Mouse (Mus musculus) C2C12 (cell line): ENCODE data around the gene Slc28a1. TPM values are rescaled to one million over a fixed set of nuclear protein-coding genes. Genes with fewer than 3 reads are reported as not detected.

Source experiments
- H3K27me3 ChIP-seq: one replicate; pipeline ENCODE4 v1.6.1; 2011; ENCODE audit not compliant: control insufficient read depth, insufficient read depth, insufficient read length
- H3K36me3 ChIP-seq: one replicate; pipeline ENCODE4 v1.6.1; 2011; ENCODE audit not compliant: control insufficient read depth, insufficient read depth
- H3K4me3 ChIP-seq: one replicate; pipeline ENCODE4 v1.5.1; 2011; ENCODE audit warnings: mild to moderate bottlenecking, control low read depth; ENCODE audit not compliant: poor library complexity, insufficient read depth, severe bottlenecking
- H3K79me2 ChIP-seq: one replicate; pipeline ENCODE4 v1.6.1; 2011; ENCODE audit not compliant: control insufficient read depth, insufficient read depth
- H3K79me3 ChIP-seq: one replicate; pipeline ENCODE4 v1.6.1; 2011; ENCODE audit warnings: low read depth, control low read depth
- H3ac ChIP-seq: one replicate; pipeline ENCODE3; 2011; ENCODE audit warnings: low read depth; ENCODE audit not compliant: control insufficient read depth, insufficient read length
- CEBPB ChIP-seq: IDR thresholded peaks from one replicate; pipeline ENCODE4 v1.6.1; 2011; ENCODE audit warnings: low read depth, mild to moderate bottlenecking, control low read depth, moderate library complexity
- CTCF ChIP-seq: IDR thresholded peaks from one replicate; pipeline ENCODE4 v1.5.1; 2011; ENCODE audit not compliant: control insufficient read depth, insufficient read depth, insufficient read length
- FOSL1 ChIP-seq: IDR thresholded peaks from one replicate; pipeline ENCODE4 v1.8.0; 2011; ENCODE audit warnings: mild to moderate bottlenecking, low read length; ENCODE audit not compliant: poor library complexity, insufficient read depth, severe bottlenecking
- MAX ChIP-seq: IDR thresholded peaks from one replicate; pipeline ENCODE4 v1.6.1; 2011; ENCODE audit warnings: mild to moderate bottlenecking, control low read depth
- MYOD1 ChIP-seq: IDR thresholded peaks from one replicate; pipeline ENCODE4 v1.6.1; 2011; ENCODE audit warnings: low read depth; ENCODE audit not compliant: control insufficient read depth, insufficient read length
- MYOG ChIP-seq: IDR thresholded peaks from one replicate; pipeline ENCODE4 v1.6.1; 2011; ENCODE audit not compliant: control insufficient read depth, insufficient read length; ENCODE audit errors: extremely low read depth
- USF1 ChIP-seq: IDR thresholded peaks from one replicate; pipeline ENCODE4 v1.6.1; 2011; ENCODE audit warnings: low read depth, mild to moderate bottlenecking, control low read depth, moderate library complexity
- polyA plus RNA-seq: library from polyadenylated mRNA; unstranded; fragments of >200 nt; fragmentation: generic; extraction: Trizol; gene quantifications from one replicate; pipeline ENCODE4 v1.2.1, GENCODE M21; 2012; ENCODE audit warnings: missing spikeins

Gene Slc28a1
- polyA plus RNA-seq, 1 experiment: 0.01 TPM

GRCm38 (mm10) chr7:81075732-81076131 is 38.9 kb upstream of the Slc28a1 start:
- Histone ChIP-seq H3K27me3 (peaks cover 10% of the 10 kb centered on the region), H3ac (no peak overlapping the region), H3K79me3 (no peaks in the 10 kb centered on the region), H3K79me2 (no peaks in the 10 kb centered on the region), H3K36me3 (no peaks in the 10 kb centered on the region), H3K4me3 (no peak overlapping the region)
- TF ChIP-seq CTCF: no peak
- TF ChIP-seq MYOD1: no peak
- no peak for TF ChIP-seq MYOG
- no peak for TF ChIP-seq CEBPB
- no peak for TF ChIP-seq USF1
- TF ChIP-seq MAX: no peak
- no peak for TF ChIP-seq FOSL1

GRCm38 (mm10) chr7:81077009-81077408 is 37.6 kb upstream of the Slc28a1 start:
- TF ChIP-seq USF1 (no peak), FOSL1 (no peak), MYOG (no peak), CEBPB (no peak), MYOD1 (no peak), MAX (no peak), CTCF (no peak)

GRCm38 (mm10) chr7:81078740-81079139 is 35.9 kb upstream of the Slc28a1 start:
- no peak overlapping the region for H3K4me3 ChIP-seq
- H3K27me3 ChIP-seq: peaks cover 10% of the 10 kb centered on the region
- H3K36me3 ChIP-seq: no peaks in the 10 kb centered on the region
- no peak overlapping the region for H3ac ChIP-seq
- no peak for TF ChIP-seq CTCF
- TF ChIP-seq CEBPB: no peak
- no peak for TF ChIP-seq MAX
- TF ChIP-seq MYOD1: no peak
- no peak for TF ChIP-seq MYOG
- no peak for TF ChIP-seq USF1
- no peak for TF ChIP-seq FOSL1
- no peaks in the 10 kb centered on the region for H3K79me2 ChIP-seq
- H3K79me3 ChIP-seq: no peaks in the 10 kb centered on the region

More at GRCm38 (mm10) chr7:81077009-81077408, 37.6 kb upstream of the Slc28a1 start:
- no peaks in the 10 kb centered on the region for H3K79me2 ChIP-seq
- H3K4me3 ChIP-seq: no peak overlapping the region
- no peak overlapping the region for H3ac ChIP-seq
- H3K36me3 ChIP-seq: no peaks in the 10 kb centered on the region
- peaks cover 10% of the 10 kb centered on the region for H3K27me3 ChIP-seq
- H3K79me3 ChIP-seq: no peaks in the 10 kb centered on the region

- Histone ChIP-seq H3K79me3 (no peaks in the 10 kb centered on the region), H3K36me3 (no peaks in the 10 kb centered on the region), H3K27me3 (peaks cover 41% of the 10 kb centered on the region), H3K79me2 (no peaks in the 10 kb centered on the region), H3K4me3 (no peak overlapping the region), H3ac (no peak overlapping the region)
- TF ChIP-seq MAX: no peak
- no peak for TF ChIP-seq CTCF
- no peak for TF ChIP-seq CEBPB
- TF ChIP-seq USF1: no peak
- no peak for TF ChIP-seq MYOG
- no peak for TF ChIP-seq FOSL1
- TF ChIP-seq MYOD1: no peak
These were observed 21.1 kb upstream of the Slc28a1 start for GRCm38 (mm10) chr7:81093420-81093965.

- Histone ChIP-seq H3ac (no peak overlapping the region), H3K4me3 (no peak overlapping the region), H3K79me3 (no peaks in the 10 kb centered on the region), H3K79me2 (no peaks in the 10 kb centered on the region), H3K36me3 (no peaks in the 10 kb centered on the region), H3K27me3 (peaks cover 44% of the 10 kb centered on the region)
- TF ChIP-seq MYOD1 (no peak), MAX (no peak)
These were observed 20.4 kb upstream of the Slc28a1 start for GRCm38 (mm10) chr7:81094104-81094757.

- Histone ChIP-seq H3K27me3 (peaks cover 37% of the 10 kb centered on the region), H3ac (no peak overlapping the region), H3K36me3 (no peaks in the 10 kb centered on the region), H3K79me2 (no peaks in the 10 kb centered on the region), H3K79me3 (no peaks in the 10 kb centered on the region), H3K4me3 (no peak overlapping the region)
- TF ChIP-seq MYOD1 (peak; percentile 37), MYOG (no peak)
These were observed 14.3 kb upstream of the Slc28a1 start for GRCm38 (mm10) chr7:81100341-81100740.
